Mouse (Mus musculus) myocyte (in vitro differentiated cells): ENCODE data around the gene Hnrnpa3. TPM values are rescaled to one million over a fixed set of nuclear protein-coding genes. Genes with fewer than 3 reads are reported as not detected.
A peak's percentile ranks its signal among the peaks of the same experiment; 100 is the strongest.

Experiments
- H3K27me3 ChIP-seq: one replicate; pipeline ENCODE4 v1.6.1; 2011; ENCODE audit not compliant: control insufficient read depth, insufficient read depth, insufficient read length
- H3K36me3 ChIP-seq: one replicate; pipeline ENCODE4 v1.6.1; 2011; ENCODE audit not compliant: control insufficient read depth, insufficient read depth
- H3K4me2 ChIP-seq: one replicate; pipeline ENCODE4 v1.6.1; 2011; ENCODE audit warnings: low read depth, control low read depth
- H3K4me3 ChIP-seq: one replicate; pipeline ENCODE4 v1.5.1; 2011; ENCODE audit warnings: mild to moderate bottlenecking, control low read depth, moderate library complexity
- H3K79me2 ChIP-seq: one replicate; pipeline ENCODE4 v1.6.1; 2011; ENCODE audit not compliant: control insufficient read depth, insufficient read depth
- H3ac ChIP-seq: one replicate; pipeline ENCODE4 v1.6.1; 2011; ENCODE audit not compliant: control insufficient read depth, insufficient read length
- CEBPB ChIP-seq: IDR thresholded peaks from 2 replicates; pipeline ENCODE4 v1.6.1; 2011; ENCODE audit warnings: mild to moderate bottlenecking, moderate library complexity; ENCODE audit not compliant: poor library complexity, insufficient read depth, severe bottlenecking
- E2F4 ChIP-seq: IDR thresholded peaks from one replicate; pipeline ENCODE4 v1.6.1; 2011; ENCODE audit warnings: mild to moderate bottlenecking, control low read depth, moderate library complexity; ENCODE audit not compliant: insufficient read depth
- MAX ChIP-seq: IDR thresholded peaks from one replicate; pipeline ENCODE4 v1.6.1; 2011; ENCODE audit warnings: low read depth, mild to moderate bottlenecking, control low read depth
- MYOD1 ChIP-seq, 3 experiments: IDR thresholded peaks; one replicate each; pipeline ENCODE4 v1.6.1; 2011; ENCODE audit warnings: control low read depth in 2 of 3, low read depth in 2 of 3, mild to moderate bottlenecking in 2 of 3, moderate library complexity in 1 of 3; ENCODE audit not compliant: insufficient read length in 2 of 3, control insufficient read depth in 1 of 3
- MYOG ChIP-seq, 3 experiments: IDR thresholded peaks; one replicate each; pipeline ENCODE4 v1.6.1; 2011; ENCODE audit warnings: control low read depth in 2 of 3, low read depth in 2 of 3, mild to moderate bottlenecking in 2 of 3; ENCODE audit not compliant: insufficient read length in 2 of 3, control insufficient read depth in 1 of 3, insufficient read depth in 1 of 3
- POLR2A ChIP-seq: IDR thresholded peaks from one replicate; pipeline ENCODE4 v1.6.1; 2011; ENCODE audit warnings: low read depth, mild to moderate bottlenecking, control low read depth, moderate library complexity; ENCODE audit not compliant: insufficient read length
- POLR2AphosphoS2 ChIP-seq: IDR thresholded peaks from one replicate; pipeline ENCODE4 v1.6.1; 2011; ENCODE audit warnings: low read depth, control low read depth; ENCODE audit not compliant: insufficient read length
- REST ChIP-seq: IDR thresholded peaks from one replicate; pipeline ENCODE4 v1.6.1; 2011; ENCODE audit warnings: mild to moderate bottlenecking, control low read depth, moderate library complexity; ENCODE audit not compliant: insufficient read depth, insufficient read length
- SRF ChIP-seq: IDR thresholded peaks from one replicate; pipeline ENCODE4 v1.6.1; 2011; ENCODE audit warnings: low read depth; ENCODE audit not compliant: control insufficient read depth, insufficient read length
- TCF12 ChIP-seq: IDR thresholded peaks from one replicate; pipeline ENCODE4 v1.6.1; 2011; ENCODE audit warnings: mild to moderate bottlenecking, control low read depth; ENCODE audit not compliant: poor library complexity, insufficient read depth, severe bottlenecking
- TCF3 ChIP-seq: IDR thresholded peaks from one replicate; pipeline ENCODE4 v1.6.1; 2011; ENCODE audit warnings: low read depth, control low read depth; ENCODE audit not compliant: insufficient read length
- USF1 ChIP-seq: IDR thresholded peaks from one replicate; pipeline ENCODE4 v1.6.1; 2011; ENCODE audit warnings: low read depth, mild to moderate bottlenecking, control low read depth, moderate library complexity
- polyA plus RNA-seq: library from polyadenylated mRNA; unstranded; fragments of >200 nt; fragmentation: generic; extraction: Trizol; gene quantifications from one replicate; pipeline ENCODE4 v1.2.1, GENCODE M21; 2012; ENCODE audit warnings: missing spikeins

The Hnrnpa3 gene
- polyA plus RNA-seq, 1 experiment, result 193 TPM

GRCm38 (mm10) chr2:75681439-75681838, 22.4 kb downstream of the Hnrnpa3 start:
- Histone ChIP-seq H3K79me2 (peaks cover 67% of the 10 kb centered on the region), H3K36me3 (peaks cover 27% of the 10 kb centered on the region), H3K4me2 (peak overlapping the region; percentile 16), H3K4me3 (no peak overlapping the region), H3ac (no peak overlapping the region), H3K27me3 (no peaks in the 10 kb centered on the region)
- TF ChIP-seq USF1 (peak; percentile 45), MYOD1 (IDR thresholded peaks at IDR 0.05; ENCODE audit: control insufficient read depth in 1 of 3, insufficient read length in 2 of 3, low read depth in 2 of 3) (no peak)

DNA sequence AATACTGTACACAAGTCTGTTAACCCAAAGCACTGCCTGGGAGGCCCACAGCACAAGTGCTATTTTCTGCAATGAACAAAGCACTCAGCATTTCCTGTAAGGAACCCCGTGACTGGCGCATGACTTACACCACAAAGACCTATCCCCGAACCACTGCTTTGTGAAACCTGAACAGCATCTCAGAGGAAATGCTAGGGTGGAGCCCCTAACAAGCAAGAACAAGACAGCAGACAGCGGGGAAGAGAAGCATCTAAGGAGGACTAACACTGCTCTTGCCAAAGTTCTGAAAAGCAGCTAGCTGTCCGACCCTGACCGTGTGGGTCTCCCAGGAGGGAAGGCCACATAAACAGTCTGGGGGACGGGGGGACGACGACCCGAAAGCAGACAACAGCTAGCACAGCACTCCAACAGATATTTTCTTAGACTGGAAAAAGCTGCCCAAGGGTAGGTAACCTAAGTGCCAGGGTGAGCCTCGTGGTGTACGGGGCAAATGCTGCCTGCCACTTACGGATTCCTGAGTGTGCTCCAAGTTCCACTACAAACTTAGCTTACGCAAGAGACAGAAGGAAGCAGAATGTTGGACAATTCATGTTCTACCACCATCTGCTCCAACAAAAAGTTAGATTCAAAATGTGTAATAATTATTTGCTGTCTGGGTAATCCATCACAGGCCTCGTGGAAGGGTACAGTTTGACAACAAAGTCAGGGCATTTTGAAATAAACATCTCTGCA, 24.1 kb downstream of the Hnrnpa3 start:
- TF ChIP-seq CEBPB (peak; percentile 75), REST (no peak), MAX (no peak), POLR2A (no peak), TCF3 (no peak), SRF (no peak), POLR2AphosphoS2 (peak; percentile 58), MYOD1 (IDR thresholded peaks at IDR 0.05; ENCODE audit: control insufficient read depth in 1 of 3, insufficient read length in 2 of 3, low read depth in 2 of 3) (no peak), E2F4 (no peak), TCF12 (no peak), USF1 (peak; percentile 63), MYOG (IDR thresholded peaks at IDR 0.05; ENCODE audit: control insufficient read depth in 1 of 3, insufficient read depth in 1 of 3, insufficient read length in 2 of 3, low read depth in 2 of 3) (no peak)
- Histone ChIP-seq H3K27me3 (no peaks in the 10 kb centered on the region), H3K36me3 (peaks cover 19% of the 10 kb centered on the region), H3K4me2 (peak overlapping the region; percentile 96), H3K79me2 (peaks cover 84% of the 10 kb centered on the region), H3ac (no peak overlapping the region), H3K4me3 (peak overlapping the region; percentile 19)

GRCm38 (mm10) chr2:75684526-75684925, 25.5 kb downstream of the Hnrnpa3 start:
- peak overlapping the region; percentile 19 for H3K4me3 ChIP-seq
- H3K79me2 ChIP-seq, result peaks cover 92% of the 10 kb centered on the region
- H3K36me3 ChIP-seq, result peaks cover 8% of the 10 kb centered on the region
- H3K27me3 ChIP-seq, result no peaks in the 10 kb centered on the region
- peak overlapping the region; percentile 96 for H3K4me2 ChIP-seq
- H3ac ChIP-seq, result no peak overlapping the region
- TF ChIP-seq USF1, result no peak

- TF ChIP-seq USF1 (no peak), CEBPB (peak; percentile 100), TCF12 (peak; percentile 23), MYOG (IDR thresholded peaks at IDR 0.05; ENCODE audit: control insufficient read depth in 1 of 3, insufficient read depth in 1 of 3, insufficient read length in 2 of 3, low read depth in 2 of 3) (no peak), SRF (peak; percentile 23), POLR2A (peak; percentile 70), MYOD1 (IDR thresholded peaks at IDR 0.05; ENCODE audit: control insufficient read depth in 1 of 3, insufficient read length in 2 of 3, low read depth in 2 of 3) (no peak), REST (no peak), E2F4 (no peak), POLR2AphosphoS2 (peak; percentile 89)
- Histone ChIP-seq H3ac (no peak overlapping the region), H3K4me3 (peak overlapping the region; percentile 19), H3K79me2 (peaks cover 92% of the 10 kb centered on the region), H3K4me2 (peak overlapping the region; percentile 96), H3K27me3 (no peaks in the 10 kb centered on the region), H3K36me3 (peaks cover 8% of the 10 kb centered on the region)
These were observed 26.4 kb downstream of the Hnrnpa3 start for GRCm38 (mm10) chr2:75685458-75685861.

DNA sequence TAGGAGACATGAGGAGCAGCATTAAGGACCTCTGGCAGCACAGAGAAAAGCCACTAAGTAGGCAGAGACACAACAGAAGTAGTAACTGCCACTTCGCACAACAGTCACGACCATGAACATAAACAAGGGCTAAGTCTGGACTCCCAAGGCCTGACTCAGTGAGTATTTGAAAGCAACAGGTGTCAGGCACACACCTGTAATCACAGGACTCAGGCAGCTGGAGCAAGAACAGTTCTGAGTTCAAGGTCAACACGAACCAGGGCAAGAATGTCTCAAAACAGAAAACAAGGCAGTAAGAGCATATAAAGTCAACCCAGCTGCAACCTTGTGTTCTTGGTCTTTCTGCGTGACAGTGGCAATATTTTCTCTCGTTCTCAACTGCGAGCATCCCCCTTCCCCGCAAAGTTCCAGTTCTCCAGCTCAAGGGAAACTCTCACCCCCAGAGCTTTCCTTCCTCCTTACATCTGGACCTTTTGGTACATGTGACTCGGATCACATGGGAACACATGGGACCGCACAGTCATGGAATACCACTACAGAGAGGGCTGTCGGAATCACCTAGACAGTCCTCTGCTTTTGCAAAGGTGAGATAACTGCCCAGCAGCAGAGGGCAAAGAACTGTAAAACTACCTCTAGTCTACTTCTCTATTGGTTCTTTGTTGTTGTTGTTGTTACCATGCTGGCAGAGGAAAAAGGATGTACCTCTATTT, 28.1 kb downstream of the Hnrnpa3 start:
- Histone ChIP-seq H3K4me3 (no peak overlapping the region), H3K27me3 (no peaks in the 10 kb centered on the region), H3K79me2 (peaks cover 92% of the 10 kb centered on the region), H3ac (no peak overlapping the region), H3K36me3 (peaks cover 17% of the 10 kb centered on the region), H3K4me2 (peak overlapping the region; percentile 96)
- TF ChIP-seq POLR2AphosphoS2 (no peak), MYOG (IDR thresholded peaks at IDR 0.05; ENCODE audit: control insufficient read depth in 1 of 3, insufficient read depth in 1 of 3, insufficient read length in 2 of 3, low read depth in 2 of 3) (no peak), USF1 (no peak), REST (no peak), MYOD1 (IDR thresholded peaks at IDR 0.05; ENCODE audit: control insufficient read depth in 1 of 3, insufficient read length in 2 of 3, low read depth in 2 of 3) (peak in 1 of 3 experiments; percentile 13), POLR2A (peak; percentile 22)
